Mouse (Mus musculus) E14TG2a.4 (cell line): ENCODE measurements at regions not wholly inside any gene's neighbourhood (a gene's known extent, or its start where the extent isn't known, plus 50 kb on each side); places are given as distances from the start of the nearest gene placed in this dataset.

Experiments used
- CTCF ChIP-seq: conservative IDR thresholded peaks from 2 replicates; pipeline ENCODE4 v1.5.1; 2014; ENCODE audit warnings: low read length
- NANOG ChIP-seq: IDR thresholded peaks from 2 replicates; pipeline ENCODE4 v1.6.1; 2014; ENCODE audit warnings: borderline replicate concordance, low read length, mixed read lengths
- POU5F1 ChIP-seq: IDR thresholded peaks from 2 replicates; pipeline ENCODE4 v1.6.1; 2014; ENCODE audit warnings: low read length, borderline replicate concordance

GRCm38 (mm10) chr1:64209131-64209530 lies 87.0 kb upstream of the Klf7 start:
- TF ChIP-seq CTCF (no peak), POU5F1 (no peak), NANOG (no peak)
